Mouse (Mus musculus) left cerebral cortex, postnatal 25 days (tissue): ENCODE measurements around the gene Ugt1a7c. TPM values are rescaled to one million over a fixed set of nuclear protein-coding genes. Genes with fewer than 3 reads are reported as not detected.

ENCODE experiments used
- total RNA-seq, 2 experiments: library from RNA; stranded (reverse); gene quantifications; 2 replicates each; pipeline ENCODE4 v1.2.3; 2021

Ugt1a7c gene
- total RNA-seq, 2 experiments from 2014 or later, result 0.76 to 0.78 TPM

Other genes starting within 250 kb of the Ugt1a7c start
- 100 to 1,000 TPM; 106 to 107 TPM for gene Dgkd, start 241.8 kb upstream of the Ugt1a7c start, total RNA-seq
- 10 to 100 TPM; 19.6 to 25.0 TPM for gene Usp40, start 86.5 kb upstream of the Ugt1a7c start, total RNA-seq
- gene Ugt1a10, start 39.7 kb upstream of the Ugt1a7c start, total RNA-seq, result not detected
- not detected for gene Ugt1a9, start 24.3 kb upstream of the Ugt1a7c start, total RNA-seq
- not detected for gene Ugt1a8, start 7.2 kb upstream of the Ugt1a7c start, total RNA-seq
- gene Ugt1a6b, start 8.2 kb downstream of the Ugt1a7c start, total RNA-seq, result not detected
- gene Ugt1a6a, start 39.7 kb downstream of the Ugt1a7c start, total RNA-seq, result 1 to 10 TPM in 1 of 2 experiments, under 1 TPM in 1; 0.94 to 1.1 TPM
- not detected for gene Ugt1a5, start 71.0 kb downstream of the Ugt1a7c start, total RNA-seq
- gene Ugt1a2, start 105.5 kb downstream of the Ugt1a7c start, total RNA-seq, result not detected
- 1 to 10 TPM; 2.6 to 3.2 TPM for gene Dnajb3, start 110.7 kb downstream of the Ugt1a7c start, total RNA-seq
- gene Ugt1a1, start 116.9 kb downstream of the Ugt1a7c start, total RNA-seq, result not detected
- gene Mroh2a, start 131.9 kb downstream of the Ugt1a7c start, total RNA-seq, result under 1 TPM in 1 of 2 experiments, not detected in 1; 0.07 TPM
- 10 to 100 TPM; 32.8 to 37.1 TPM for gene Hjurp, start 182.6 kb downstream of the Ugt1a7c start, total RNA-seq
- under 1 TPM; 0.11 to 0.21 TPM for gene Trpm8, start 182.6 kb downstream of the Ugt1a7c start, total RNA-seq